Mouse (Mus musculus) midbrain, embryonic 15.5 days (tissue): ENCODE measurements around the gene Nvl. TPM values are rescaled to one million over a fixed set of nuclear protein-coding genes. Genes with fewer than 3 reads are reported as not detected.

Source experiments
- ATAC-seq: fragments of 200-750 bp; cut with Nextera tagmentation; replicated peaks from 2 replicates; pipeline ENCODE4 v1.8.0; 2017; ENCODE audit warnings: moderate TSS enrichment
- H3K27ac ChIP-seq: fragments of 300-500 bp; sonication (generic); 2 replicates; pipeline ENCODE4 v1.5.1; 2015; ENCODE audit warnings: mild to moderate bottlenecking, inconsistent platforms
- H3K27me3 ChIP-seq: fragments of 300-500 bp; sonication (generic); replicated peaks from 2 replicates; pipeline ENCODE4 v1.6.1; 2015; ENCODE audit warnings: inconsistent platforms
- H3K36me3 ChIP-seq: fragments of 300-500 bp; sonication (generic); replicated peaks from 2 replicates; pipeline ENCODE4 v1.6.1; 2015; ENCODE audit warnings: inconsistent platforms
- H3K4me1 ChIP-seq: fragments of 300-500 bp; sonication (generic); 2 replicates; pipeline ENCODE4 v1.6.1; 2015; ENCODE audit warnings: inconsistent platforms
- H3K4me2 ChIP-seq: fragments of 300-500 bp; sonication (generic); 2 replicates; pipeline ENCODE4 v1.6.1; 2015; ENCODE audit warnings: inconsistent platforms, mild to moderate bottlenecking, moderate library complexity
- H3K4me3 ChIP-seq: fragments of 300-500 bp; sonication (generic); 2 replicates; pipeline ENCODE4 v1.5.1; 2015; ENCODE audit warnings: mild to moderate bottlenecking, inconsistent platforms
- H3K9ac ChIP-seq: fragments of 300-500 bp; sonication (generic); 2 replicates; pipeline ENCODE4 v1.6.1; 2015; ENCODE audit warnings: mild to moderate bottlenecking, inconsistent platforms
- H3K9me3 ChIP-seq: fragments of 300-500 bp; sonication (generic); 2 replicates; pipeline ENCODE4 v1.6.1; 2016; ENCODE audit warnings: inconsistent platforms
- WGBS: fragments of 180-500 bp; shearing (Covaris S2); methylation state at CpG from one replicate; pipeline ENCODE4 v1.1.7; 2015; ENCODE audit warnings: mixed read lengths; 5-methylcytosine and 5-hydroxymethylcytosine counted together
- polyA plus RNA-seq: library from polyadenylated mRNA; unstranded; fragments of >200 nt; fragmentation: Nextera tagmentation; extraction: Ambion mirVana; gene quantifications from 2 replicates; pipeline ENCODE4 v1.2.1, GENCODE M21; 2015

Gene Nvl
- polyA plus RNA-seq, 1 experiment from 2014 or later: 47.1 TPM

DNA sequence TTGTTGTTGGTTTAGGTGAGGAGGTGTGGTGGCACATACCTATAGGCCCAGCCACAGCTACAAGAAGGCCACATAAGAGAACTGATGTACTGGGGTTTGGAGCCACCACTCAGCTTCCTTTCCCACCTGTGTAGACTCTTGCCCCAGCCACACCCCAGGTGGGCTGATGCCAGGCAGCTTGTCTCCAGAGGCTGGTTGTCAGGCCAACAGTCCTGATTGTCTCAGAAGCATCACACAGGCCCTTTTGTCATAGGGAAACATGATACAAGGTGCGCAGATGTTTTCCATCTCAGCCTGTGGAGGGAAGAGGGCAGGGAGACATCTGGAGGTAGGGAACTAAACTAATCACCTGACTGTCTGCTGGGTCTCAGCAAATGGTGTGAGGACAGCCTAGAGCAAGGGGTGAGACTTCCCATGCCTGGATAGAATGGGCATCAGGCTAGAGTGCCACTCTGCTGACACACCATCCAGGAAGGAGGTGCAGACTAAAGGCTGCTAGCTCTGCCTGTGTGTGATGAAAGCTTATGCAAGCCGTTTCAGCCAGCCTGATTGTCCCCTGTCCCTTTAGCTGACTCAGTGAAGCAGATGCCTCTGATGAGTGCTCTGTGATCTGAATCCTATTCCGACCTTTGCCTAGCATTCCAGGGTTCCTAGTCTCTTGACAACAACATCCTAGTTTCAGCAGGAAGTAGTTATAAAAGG lies 82.1 kb downstream of the Nvl start:
- Histone ChIP-seq H3K4me2 (no peak overlapping the region), H3K27ac (no peak overlapping the region), H3K36me3 (no peaks in the 10 kb centered on the region), H3K9ac (no peak overlapping the region), H3K27me3 (no peaks in the 10 kb centered on the region), H3K4me3 (no peak overlapping the region), H3K4me1 (no peaks in the 10 kb centered on the region), H3K9me3 (no peaks in the 10 kb centered on the region)
- WGBS: 63% methylated on average over 3 of the region's 3 CpGs
- ATAC-seq: no peak

DNA sequence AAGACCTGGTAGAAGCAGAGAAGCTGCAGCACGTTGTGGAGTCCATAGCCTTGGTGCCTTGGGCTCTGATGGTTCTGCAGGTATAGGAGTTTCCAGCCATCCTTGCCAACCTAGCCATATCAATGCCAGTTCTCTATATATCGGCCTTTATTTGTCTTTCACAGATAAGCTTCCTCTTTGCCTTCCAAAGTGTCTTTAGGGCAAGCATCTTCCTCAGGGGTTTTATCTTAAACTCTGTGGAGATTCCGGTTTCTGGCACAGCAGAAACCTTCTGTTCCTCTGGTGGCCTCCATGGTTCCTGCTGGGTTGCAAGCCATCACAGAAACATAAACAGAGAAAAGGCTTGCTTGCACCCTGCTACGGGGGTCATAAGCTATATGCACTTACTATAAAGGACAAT lies 91.1 kb downstream of the Nvl start:
- H3K4me3 ChIP-seq: no peak overlapping the region
- 84% methylated on average over 4 of the region's 4 CpGs for WGBS
- no peaks in the 10 kb centered on the region for H3K9me3 ChIP-seq
- H3K27ac ChIP-seq: no peak overlapping the region
- H3K27me3 ChIP-seq: no peaks in the 10 kb centered on the region
- H3K4me2 ChIP-seq: no peak overlapping the region
- ATAC-seq: no peak
- H3K4me1 ChIP-seq: no peaks in the 10 kb centered on the region
- no peaks in the 10 kb centered on the region for H3K36me3 ChIP-seq
- H3K9ac ChIP-seq: no peak overlapping the region

DNA sequence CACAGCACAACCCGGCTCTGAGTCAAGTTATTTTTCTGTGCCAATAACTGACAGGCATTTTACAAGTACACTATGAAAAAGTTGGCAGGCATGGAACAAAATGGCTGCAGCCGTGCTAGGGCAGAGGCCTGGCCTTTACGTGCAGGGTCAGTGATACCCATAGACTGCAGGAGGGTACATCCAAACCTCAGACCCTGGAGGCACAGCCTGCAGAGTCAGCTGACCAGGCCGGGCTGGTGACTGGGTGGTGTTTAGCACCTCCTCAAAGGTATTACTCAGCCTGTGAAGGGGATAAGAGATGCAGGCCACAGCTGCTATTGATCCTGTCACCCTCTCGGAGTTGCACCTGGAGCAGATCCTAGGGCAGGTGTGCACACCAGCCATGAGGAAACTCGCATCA lies 93.1 kb downstream of the Nvl start, which contains the start of gene 9130409I23Rik:
Gene 9130409I23Rik, plus strand, starts transcription at position 301 of the 400 bp plus-strand sequence.
- 87% methylated on average over 6 of the region's 6 CpGs for WGBS
- Histone ChIP-seq H3K9me3 (no peaks in the 10 kb centered on the region), H3K27ac (no peak within 1 kb of the TSS), H3K36me3 (no peaks in the 10 kb centered on the region), H3K9ac (no peak within 1 kb of the TSS), H3K27me3 (no peaks in the 10 kb centered on the region), H3K4me3 (no peak within 1 kb of the TSS), H3K4me1 (no peaks in the 10 kb centered on the region), H3K4me2 (no peak within 1 kb of the TSS)
- ATAC-seq: no peak

DNA sequence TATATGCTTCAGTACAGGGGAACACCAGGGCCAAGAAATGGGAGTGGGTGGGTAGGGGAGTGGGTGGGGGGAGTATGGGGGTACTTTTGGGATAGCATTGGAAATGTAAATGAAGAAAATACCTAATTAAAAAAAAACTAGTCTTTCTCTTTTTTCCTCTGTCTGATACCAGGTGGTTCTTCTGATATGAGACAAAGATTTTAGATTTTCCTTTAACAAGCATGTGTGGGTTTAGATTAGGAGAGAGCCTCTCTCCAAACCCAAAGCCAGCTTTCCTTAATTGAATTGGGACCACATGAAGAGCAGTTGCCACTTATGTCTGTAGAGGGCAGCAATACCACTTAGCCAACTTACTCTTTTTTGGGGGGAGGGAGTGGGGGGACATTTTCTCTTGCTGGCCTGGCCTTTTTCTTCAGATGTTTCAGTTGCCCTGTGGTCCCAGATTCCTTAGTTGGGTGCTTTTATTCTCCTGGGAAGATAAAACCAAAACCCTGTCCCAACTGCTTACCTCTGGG lies 94.6 kb downstream of the Nvl start:
- Histone ChIP-seq H3K27ac (no peak overlapping the region), H3K4me2 (no peak overlapping the region), H3K27me3 (no peaks in the 10 kb centered on the region), H3K4me3 (no peak overlapping the region), H3K9me3 (no peaks in the 10 kb centered on the region), H3K9ac (no peak overlapping the region), H3K4me1 (no peaks in the 10 kb centered on the region), H3K36me3 (no peaks in the 10 kb centered on the region)
- no peak for ATAC-seq

DNA sequence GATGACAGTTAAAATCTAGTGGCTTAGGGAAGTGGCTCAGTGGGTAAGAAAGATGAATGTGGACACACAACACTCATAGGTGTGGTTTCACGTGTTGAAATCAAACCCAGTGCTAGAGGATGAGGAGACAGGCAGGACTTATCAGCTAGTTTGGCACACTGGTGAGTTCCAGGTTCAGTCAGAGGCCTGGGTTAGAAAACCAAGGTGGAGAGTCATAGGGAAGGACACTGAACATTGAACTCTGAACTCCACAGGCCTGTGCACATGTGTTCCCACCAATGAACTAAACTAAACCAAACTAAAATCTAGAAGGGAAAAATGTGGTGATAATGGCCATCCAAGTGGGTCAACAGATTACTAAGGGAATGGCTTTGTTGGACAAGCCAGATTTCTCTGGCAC lies 96.5 kb downstream of the Nvl start:
- WGBS: 60% methylated on average over 1 of the region's 1 CpGs
- no peak overlapping the region for H3K4me3 ChIP-seq
- H3K4me2 ChIP-seq: no peak overlapping the region
- H3K36me3 ChIP-seq: no peaks in the 10 kb centered on the region
- no peaks in the 10 kb centered on the region for H3K27me3 ChIP-seq
- H3K9ac ChIP-seq: no peak overlapping the region
- H3K4me1 ChIP-seq: no peaks in the 10 kb centered on the region
- H3K9me3 ChIP-seq: no peaks in the 10 kb centered on the region
- ATAC-seq: no peak
- no peak overlapping the region for H3K27ac ChIP-seq

DNA sequence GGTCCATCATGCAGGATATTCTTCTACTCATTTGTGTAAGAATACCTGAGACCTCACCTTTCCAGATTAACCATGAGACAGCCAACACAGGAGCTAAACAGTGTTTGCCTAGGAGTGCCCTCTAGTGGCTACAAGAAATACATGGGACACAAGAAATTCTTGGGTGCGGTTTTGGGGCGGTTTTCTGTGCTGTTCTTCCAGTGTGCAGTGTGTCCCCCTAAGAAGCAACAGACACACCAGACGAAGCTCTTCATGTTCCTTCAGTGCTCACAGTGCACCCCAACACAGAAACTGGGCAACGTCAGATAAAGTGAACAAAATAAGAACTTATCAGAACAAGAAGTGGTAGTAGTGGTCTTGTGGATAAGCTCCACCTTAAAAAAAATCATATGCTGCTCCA lies 104.4 kb downstream of the Nvl start:
- H3K4me3 ChIP-seq: no peak overlapping the region
- no peak overlapping the region for H3K4me2 ChIP-seq
- no peak overlapping the region for H3K27ac ChIP-seq
- H3K4me1 ChIP-seq: no peaks in the 10 kb centered on the region
- no peak overlapping the region for H3K9ac ChIP-seq
- peaks cover 4% of the 10 kb centered on the region; the same call in 1 of the 2 replicates for H3K27me3 ChIP-seq
- 12% methylated on average over 4 of the region's 4 CpGs for WGBS
- H3K9me3 ChIP-seq: no peaks in the 10 kb centered on the region
- no peaks in the 10 kb centered on the region for H3K36me3 ChIP-seq
- no peak for ATAC-seq

DNA sequence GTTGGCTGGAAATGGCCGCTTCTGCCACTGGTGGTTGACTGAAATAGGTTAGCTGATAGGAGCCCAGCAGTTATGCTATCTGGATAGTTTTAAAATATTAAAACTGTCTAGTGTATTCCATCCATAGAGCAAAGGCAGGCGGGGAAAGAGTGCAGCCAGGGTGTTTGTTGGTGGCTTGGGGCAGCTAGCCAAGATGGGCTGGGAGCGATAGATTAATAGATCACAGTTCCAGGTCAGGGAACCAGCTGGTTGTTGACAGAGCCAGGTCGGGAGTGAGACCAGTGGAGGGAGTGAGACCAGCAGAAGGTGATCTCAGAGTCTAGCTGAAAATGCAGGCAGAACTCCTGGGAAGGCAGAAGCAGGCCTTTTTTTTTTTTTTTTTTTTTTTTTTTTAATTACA lies 106.4 kb downstream of the Nvl start:
- no peak overlapping the region for H3K27ac ChIP-seq
- H3K4me1 ChIP-seq: no peaks in the 10 kb centered on the region
- H3K4me3 ChIP-seq: no peak overlapping the region
- H3K9me3 ChIP-seq: no peaks in the 10 kb centered on the region
- no peak overlapping the region for H3K4me2 ChIP-seq
- H3K36me3 ChIP-seq: no peaks in the 10 kb centered on the region
- no peak overlapping the region for H3K9ac ChIP-seq
- 89% methylated on average over 4 of the region's 4 CpGs for WGBS
- ATAC-seq: no peak
- H3K27me3 ChIP-seq: peaks cover 4% of the 10 kb centered on the region; the same call in 1 of the 2 replicates

Other genes starting within 250 kb of the Nvl start
- gene Pycr2, start 239.9 kb downstream of the Nvl start, polyA plus RNA-seq: 76.7 and 79.8 TPM in 2 replicates
- 0.22 and 0.28 TPM in 2 replicates for gene Lefty1, start 209.2 kb downstream of the Nvl start, polyA plus RNA-seq
- gene Tmem63a, start 201.9 kb downstream of the Nvl start, polyA plus RNA-seq: 1.4 and 1.8 TPM in 2 replicates
- 5.9 and 6.0 TPM in 2 replicates for gene Ephx1, start 123.3 kb downstream of the Nvl start, polyA plus RNA-seq
- gene 9130409I23Rik, start 93.0 kb downstream of the Nvl start, polyA plus RNA-seq: not detected in 2 replicates
- gene Cnih4, start 489 bp upstream of the Nvl start, polyA plus RNA-seq: 48.2 and 60.8 TPM in 2 replicates
- gene Wdr26, start 67.8 kb upstream of the Nvl start, polyA plus RNA-seq: 32.8 and 36.7 TPM in 2 replicates
- 10.8 and 13.7 TPM in 2 replicates for gene Cnih3, start 208.4 kb upstream of the Nvl start, polyA plus RNA-seq